Mouse (Mus musculus): ENCODE measurements around the gene Ssmem1. TPM values are rescaled to one million over a fixed set of nuclear protein-coding genes. Genes with fewer than 3 reads are reported as not detected.

Gene Ssmem1
- polyA plus RNA-seq, 1 experiment from 2014 or later, result 0.34 TPM

DNA sequence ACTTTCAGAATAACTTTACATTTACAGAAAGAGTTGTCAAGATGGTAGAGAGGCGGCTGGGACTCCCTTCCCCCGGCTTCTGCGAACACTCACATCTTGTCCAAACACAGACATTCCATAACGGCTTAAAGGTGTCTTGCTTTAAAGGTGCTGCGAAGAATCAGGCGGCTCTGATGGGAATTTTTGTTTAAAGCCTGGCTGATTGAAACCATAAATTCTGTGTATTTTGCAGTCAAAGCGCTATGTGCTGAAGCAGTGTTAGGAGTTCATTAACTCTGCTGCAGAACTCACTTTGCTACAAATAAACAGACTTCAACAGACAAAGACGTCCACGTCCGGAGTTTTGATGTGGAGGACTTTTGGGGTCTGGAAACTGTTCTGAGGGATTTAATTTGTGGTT is 28.6 kb downstream of the Ssmem1 start:
- Histone ChIP-seq H3K36me3 (no peaks in the 10 kb centered on the region), H3K4me1 (replicated peaks) (peaks cover 30% of the 10 kb centered on the region), H3K27ac (peak overlapping the region; percentile 74), H3K9me3 (no peaks in the 10 kb centered on the region), H3K27me3 (ENCODE audit: insufficient read depth, poor library complexity, severe bottlenecking) (no peaks in the 10 kb centered on the region), H3K4me3 (no peak overlapping the region)
- no peak for DNase-seq (ENCODE audit: low spot score)
- 65% methylated on average over 10 of the region's 10 CpGs for WGBS

DNA sequence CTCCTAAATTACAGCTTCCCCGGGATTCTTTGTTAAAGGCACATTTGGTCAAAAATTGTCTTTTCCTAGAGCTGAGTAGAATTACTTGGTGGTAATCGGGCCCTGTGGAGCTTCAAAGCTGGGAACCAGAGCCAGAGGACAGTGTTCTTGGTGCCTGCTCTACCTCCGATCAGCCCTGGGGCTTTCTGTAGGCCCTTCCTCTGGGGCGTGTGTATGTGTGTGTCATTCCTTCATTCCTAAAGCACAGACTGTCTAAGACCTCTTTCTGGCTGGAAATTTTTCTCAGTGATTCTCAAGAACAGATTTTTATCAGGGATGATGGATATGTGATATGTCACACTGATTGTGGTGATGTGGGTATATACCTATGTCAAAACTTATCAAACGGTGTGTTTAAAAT is 29.2 kb downstream of the Ssmem1 start:
- no peaks in the 10 kb centered on the region for H3K9me3 ChIP-seq
- H3K4me3 ChIP-seq, result no peak overlapping the region
- H3K27ac ChIP-seq, result peak overlapping the region; percentile 74
- 75% methylated on average over 5 of the region's 5 CpGs for WGBS
- DNase-seq (ENCODE audit: low spot score), result no peak
- peaks cover 35% of the 10 kb centered on the region for H3K4me1 ChIP-seq (replicated peaks)
- H3K27me3 ChIP-seq (ENCODE audit: insufficient read depth, poor library complexity, severe bottlenecking), result no peaks in the 10 kb centered on the region
- no peaks in the 10 kb centered on the region for H3K36me3 ChIP-seq

DNA sequence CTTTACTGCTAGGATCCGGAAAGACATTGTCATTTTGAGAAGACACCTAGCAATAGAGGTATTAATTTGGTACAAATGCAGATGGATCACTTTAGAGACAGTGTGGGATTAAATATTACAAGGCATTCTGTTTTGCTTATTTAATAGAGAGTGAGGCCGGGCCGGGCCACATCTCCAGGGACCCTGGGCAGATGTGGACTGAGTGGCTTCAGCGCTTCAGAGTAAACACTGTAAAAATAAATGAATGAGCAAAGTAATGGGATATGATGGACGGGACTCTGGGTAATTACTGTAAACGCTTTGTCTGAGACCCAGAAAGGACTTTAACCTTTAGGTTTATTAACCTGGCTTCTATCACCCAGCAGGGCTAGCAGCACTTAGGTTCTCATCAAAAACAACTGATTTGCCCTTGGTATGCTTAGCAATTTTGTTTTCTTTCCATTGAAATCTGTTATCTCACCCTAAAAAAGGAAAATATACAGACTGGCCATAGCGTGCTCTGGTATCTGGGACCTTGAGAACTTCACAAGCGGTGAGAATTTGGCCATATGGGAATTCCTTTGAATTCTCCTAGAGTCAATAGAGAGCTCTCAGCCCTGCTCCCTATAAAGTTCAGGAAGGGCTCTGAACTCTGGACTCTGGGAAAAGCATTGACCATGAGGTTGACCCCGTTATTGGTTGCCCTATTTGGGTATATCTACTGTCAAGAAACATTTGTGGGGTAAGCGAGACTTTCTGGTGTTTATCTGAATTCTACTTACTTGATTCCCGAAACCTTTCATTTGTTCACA is 31.6 kb downstream of the Ssmem1 start, which contains the start of gene Cpa2:
Cpa2 (plus strand) TSS at position 574 of the 791 bp plus-strand sequence.
- WGBS, result 71% methylated on average over 11 of the region's 11 CpGs
- Histone ChIP-seq H3K4me1 (replicated peaks) (peaks cover 55% of the 10 kb centered on the region), H3K27ac (peak within 1 kb of the TSS; percentile 75), H3K4me3 (no peak within 1 kb of the TSS), H3K36me3 (no peaks in the 10 kb centered on the region), H3K27me3 (ENCODE audit: insufficient read depth, poor library complexity, severe bottlenecking) (no peaks in the 10 kb centered on the region), H3K9me3 (no peaks in the 10 kb centered on the region)
- DNase-seq (ENCODE audit: low spot score), result no peak

DNA sequence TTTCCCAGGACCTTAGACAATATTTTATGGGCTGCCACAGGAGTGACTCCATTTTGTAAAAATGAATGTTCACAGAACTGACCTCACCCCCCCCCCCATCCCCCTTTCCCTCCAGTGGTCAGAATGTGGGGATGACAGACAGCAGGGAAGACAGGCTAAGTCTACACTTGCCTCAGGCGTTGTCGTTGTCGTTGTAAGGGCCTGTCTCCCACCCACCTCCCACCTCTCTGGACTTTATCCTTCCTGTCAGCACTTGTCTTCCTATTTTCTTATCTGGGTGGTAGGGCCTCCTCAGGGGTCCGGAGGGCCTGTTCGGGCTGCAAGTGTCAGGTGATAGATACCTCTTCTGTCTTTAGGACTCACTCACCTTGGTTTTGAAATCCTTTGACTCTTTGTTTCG is 32.6 kb downstream of the Ssmem1 start:
- H3K4me3 ChIP-seq, result no peak overlapping the region
- peak overlapping the region; percentile 75 for H3K27ac ChIP-seq
- H3K27me3 ChIP-seq (ENCODE audit: insufficient read depth, poor library complexity, severe bottlenecking), result no peaks in the 10 kb centered on the region
- H3K4me1 ChIP-seq (replicated peaks), result peaks cover 65% of the 10 kb centered on the region
- no peaks in the 10 kb centered on the region for H3K9me3 ChIP-seq
- no peak for DNase-seq (ENCODE audit: low spot score)
- 71% methylated on average over 6 of the region's 6 CpGs for WGBS
- no peaks in the 10 kb centered on the region for H3K36me3 ChIP-seq

DNA sequence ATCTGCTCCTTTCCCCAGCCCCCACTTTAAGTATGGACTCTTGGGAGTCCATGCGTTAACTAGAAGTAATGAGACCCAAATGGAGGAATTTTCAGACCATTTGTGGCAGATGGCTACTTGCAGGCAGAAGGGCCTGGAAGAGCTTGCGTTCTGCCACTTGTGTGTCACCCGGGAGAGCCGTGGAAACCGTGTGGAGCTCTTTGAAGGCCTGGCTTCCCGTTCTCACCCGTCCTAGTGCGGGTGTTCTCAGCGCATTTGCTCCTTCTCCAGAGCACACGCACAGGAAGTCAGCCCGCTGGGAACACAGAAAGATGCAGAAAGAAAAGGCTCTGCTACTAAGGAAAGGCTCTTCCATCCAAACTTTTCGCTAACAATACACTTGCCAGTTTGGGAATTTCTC is 33.4 kb downstream of the Ssmem1 start:
- WGBS, result 58% methylated on average over 12 of the region's 12 CpGs
- peak overlapping the region; percentile 81 for H3K27ac ChIP-seq

DNA sequence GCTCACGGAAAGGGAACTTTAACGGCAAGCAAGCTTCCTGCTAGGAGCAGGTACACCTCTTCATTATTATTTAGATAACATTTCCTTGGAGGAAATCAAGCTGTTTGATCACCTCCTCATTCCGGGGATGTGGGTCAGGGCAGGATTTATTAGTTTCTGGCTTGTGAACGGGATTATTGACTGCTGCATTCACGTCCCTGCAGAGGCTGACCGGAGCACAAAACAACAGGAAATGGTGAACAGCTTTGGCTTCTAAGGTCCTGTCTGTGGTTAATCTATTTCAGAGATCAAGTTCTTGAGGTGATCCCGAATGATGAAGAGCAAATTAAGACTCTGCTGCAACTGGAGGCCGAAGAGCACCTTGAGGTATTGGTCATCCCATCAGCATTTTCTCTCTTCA is 34.2 kb downstream of the Ssmem1 start:
- Histone ChIP-seq H3K4me3 (no peak overlapping the region), H3K36me3 (no peaks in the 10 kb centered on the region), H3K9me3 (no peaks in the 10 kb centered on the region), H3K4me1 (replicated peaks) (peaks cover 70% of the 10 kb centered on the region), H3K27me3 (ENCODE audit: insufficient read depth, poor library complexity, severe bottlenecking) (no peaks in the 10 kb centered on the region), H3K27ac (peak overlapping the region; percentile 81)
- WGBS, result 48% methylated on average over 8 of the region's 8 CpGs
- no peak for DNase-seq (ENCODE audit: low spot score)

More for the DNA sequence above, 33.4 kb downstream of the Ssmem1 start:
- H3K27me3 ChIP-seq (ENCODE audit: insufficient read depth, poor library complexity, severe bottlenecking), result no peaks in the 10 kb centered on the region
- H3K4me3 ChIP-seq, result no peak overlapping the region
- H3K36me3 ChIP-seq, result no peaks in the 10 kb centered on the region
- DNase-seq (ENCODE audit: low spot score), result no peak
- peaks cover 70% of the 10 kb centered on the region for H3K4me1 ChIP-seq (replicated peaks)
- H3K9me3 ChIP-seq, result no peaks in the 10 kb centered on the region

DNA sequence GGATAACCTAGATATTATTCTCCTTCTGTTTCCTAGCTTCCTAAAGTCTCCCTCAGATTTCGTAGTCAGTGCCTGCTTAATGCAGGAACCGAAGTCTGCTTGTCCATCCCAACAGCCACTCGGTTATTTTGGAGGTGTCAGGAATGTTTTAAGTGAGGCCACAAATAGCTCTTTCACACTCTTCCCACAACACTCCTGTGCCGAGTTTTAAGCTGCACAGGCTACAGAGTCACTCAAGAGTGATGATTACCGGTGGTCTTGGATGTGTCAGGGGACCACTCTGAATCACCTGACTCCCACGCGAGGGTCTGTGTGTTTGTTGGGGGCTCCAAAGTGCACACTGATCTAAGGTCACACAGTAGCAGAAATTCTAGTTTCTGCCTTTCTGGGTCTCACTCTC is 36.0 kb downstream of the Ssmem1 start:
- H3K9me3 ChIP-seq, result no peaks in the 10 kb centered on the region
- no peaks in the 10 kb centered on the region for H3K36me3 ChIP-seq
- H3K4me3 ChIP-seq, result no peak overlapping the region
- H3K27me3 ChIP-seq (ENCODE audit: insufficient read depth, poor library complexity, severe bottlenecking), result no peaks in the 10 kb centered on the region
- 85% methylated on average over 7 of the region's 7 CpGs for WGBS
- no peak for DNase-seq (ENCODE audit: low spot score)
- H3K4me1 ChIP-seq (replicated peaks), result peaks cover 88% of the 10 kb centered on the region
- H3K27ac ChIP-seq, result peak overlapping the region; percentile 95

DNA sequence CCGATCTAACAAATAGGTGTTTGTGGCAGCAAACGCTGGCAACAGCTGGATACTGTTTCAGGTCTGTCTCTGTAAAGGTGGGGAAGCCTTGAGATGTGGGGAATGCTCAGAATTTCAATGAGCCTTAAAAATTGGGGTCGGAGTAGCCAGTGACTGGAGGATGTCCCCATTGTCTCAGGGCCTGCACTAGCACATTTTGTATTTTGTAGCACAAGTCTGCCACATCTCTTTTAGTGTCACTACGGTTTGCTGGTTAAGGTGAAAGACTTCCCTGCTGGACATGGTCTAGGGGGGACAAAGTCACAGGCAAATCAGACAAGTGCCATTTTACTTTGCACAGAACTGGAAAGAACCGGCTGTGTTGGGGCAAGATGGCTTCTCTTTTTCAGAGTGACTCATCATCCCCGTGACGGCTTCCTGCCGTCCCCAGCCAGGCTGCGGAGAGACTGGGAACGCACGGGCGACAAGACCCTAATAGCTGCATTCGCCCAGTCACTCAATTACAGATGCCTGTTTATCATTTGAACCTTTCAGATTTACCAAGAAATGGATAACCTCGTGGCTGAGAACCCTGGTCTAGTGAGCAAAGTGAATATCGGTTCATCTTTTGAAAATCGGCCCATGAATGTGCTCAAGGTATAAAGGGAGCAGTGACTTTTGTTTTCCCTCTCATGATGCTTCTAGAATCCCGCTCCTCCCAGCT is 37.1 kb downstream of the Ssmem1 start:
- H3K4me3 ChIP-seq, result peak overlapping the region; percentile 39
- peak; percentile 77 for DNase-seq (ENCODE audit: low spot score)
- H3K4me1 ChIP-seq (replicated peaks), result peaks cover 93% of the 10 kb centered on the region
- H3K36me3 ChIP-seq, result no peaks in the 10 kb centered on the region
- no peaks in the 10 kb centered on the region for H3K27me3 ChIP-seq (ENCODE audit: insufficient read depth, poor library complexity, severe bottlenecking)
- 9% methylated on average over 17 of the region's 17 CpGs for WGBS
- peak overlapping the region; percentile 95 for H3K27ac ChIP-seq
- no peaks in the 10 kb centered on the region for H3K9me3 ChIP-seq

DNA sequence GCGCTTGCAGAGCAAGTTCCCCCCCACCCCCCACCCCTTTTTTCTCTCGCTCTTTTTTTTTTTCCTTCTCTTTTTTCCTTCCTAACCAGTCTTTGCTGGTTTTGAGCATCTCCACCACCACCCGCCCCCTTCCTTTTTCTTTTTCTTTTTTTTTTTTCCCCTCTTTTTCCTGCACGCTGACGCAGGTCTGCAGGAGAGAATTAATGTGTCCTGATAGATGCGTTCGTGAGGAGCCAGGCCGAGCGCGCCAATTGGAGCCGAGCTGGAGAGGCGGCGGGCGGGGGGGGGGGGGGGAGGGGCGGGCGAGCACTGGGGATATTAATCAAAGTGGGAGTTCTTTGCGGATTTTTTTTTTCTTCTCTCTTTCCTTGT is 37.6 kb downstream of the Ssmem1 start:
- H3K27ac ChIP-seq, result peak overlapping the region; percentile 95
- no peaks in the 10 kb centered on the region for H3K9me3 ChIP-seq
- H3K36me3 ChIP-seq, result no peaks in the 10 kb centered on the region
- H3K4me3 ChIP-seq, result peak overlapping the region; percentile 39
- peaks cover 93% of the 10 kb centered on the region for H3K4me1 ChIP-seq (replicated peaks)
- no peaks in the 10 kb centered on the region for H3K27me3 ChIP-seq (ENCODE audit: insufficient read depth, poor library complexity, severe bottlenecking)
- DNase-seq (ENCODE audit: low spot score), result peak; percentile 74
- 0% methylated on average over 17 of the region's 17 CpGs for WGBS

DNA sequence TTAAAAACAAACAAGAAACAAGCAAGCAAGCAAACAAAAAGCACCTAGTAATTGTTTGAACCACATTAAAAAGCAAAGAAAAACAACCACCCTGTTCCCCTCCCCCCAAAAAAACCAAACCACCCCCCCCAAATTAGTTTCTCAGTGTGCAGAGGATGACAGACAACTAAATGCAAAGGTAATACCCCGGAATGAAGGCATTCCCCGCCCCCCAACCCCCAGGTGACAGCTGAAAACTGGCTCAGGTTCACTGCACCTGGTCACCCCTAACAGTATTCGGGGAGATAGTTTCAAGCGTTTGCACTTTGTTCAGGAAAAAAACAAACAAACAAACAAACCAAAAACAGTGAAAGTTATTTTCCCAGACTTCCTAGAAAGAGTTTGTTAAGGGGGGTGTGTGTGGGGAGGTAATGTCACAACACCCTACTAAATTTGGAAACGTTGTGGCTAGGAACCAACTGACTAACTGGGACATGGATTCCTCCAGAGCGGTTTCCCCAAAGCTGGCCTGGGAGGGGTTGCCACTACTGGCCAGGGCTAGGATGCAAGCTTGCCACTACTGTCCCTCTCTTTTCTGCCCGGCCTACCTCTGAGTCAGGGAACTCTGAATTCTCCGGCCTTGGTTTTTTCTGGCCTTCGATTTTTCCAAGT is 38.1 kb downstream of the Ssmem1 start:
- H3K4me3 ChIP-seq, result peak overlapping the region; percentile 39; the same call in 1 of the 2 replicates

DNA sequence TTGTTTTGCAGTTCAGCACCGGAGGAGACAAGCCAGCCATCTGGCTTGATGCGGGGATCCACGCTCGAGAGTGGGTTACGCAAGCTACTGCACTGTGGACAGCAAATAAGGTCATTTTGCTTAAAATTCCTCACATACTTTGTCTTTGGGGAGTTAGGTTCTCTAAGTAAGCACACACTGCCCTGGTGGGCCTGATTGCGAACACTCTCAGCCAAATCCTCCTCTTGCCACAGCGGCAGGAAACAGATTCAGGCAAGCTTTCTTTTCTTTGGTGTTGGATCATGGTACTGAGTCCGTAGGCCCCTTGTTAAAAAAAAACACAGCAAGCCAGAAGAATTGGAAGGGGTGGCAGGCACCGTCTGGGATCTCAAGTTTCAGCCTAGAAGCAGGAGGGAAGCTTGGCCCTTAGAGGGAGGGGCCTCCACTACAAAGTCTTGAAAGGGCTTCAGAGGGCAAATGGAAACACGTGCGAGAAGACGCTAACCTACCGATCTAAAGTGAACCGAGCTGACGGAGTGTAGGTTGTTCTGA is 39.6 kb downstream of the Ssmem1 start:
- peak overlapping the region; percentile 29 for H3K4me3 ChIP-seq
- H3K9me3 ChIP-seq, result no peaks in the 10 kb centered on the region
- DNase-seq (ENCODE audit: low spot score), result peak; percentile 74
- H3K27me3 ChIP-seq (ENCODE audit: insufficient read depth, poor library complexity, severe bottlenecking), result no peaks in the 10 kb centered on the region
- WGBS, result 11% methylated on average over 15 of the region's 15 CpGs
- peak overlapping the region; percentile 95 for H3K27ac ChIP-seq
- no peaks in the 10 kb centered on the region for H3K36me3 ChIP-seq
- peaks cover 87% of the 10 kb centered on the region for H3K4me1 ChIP-seq (replicated peaks)

More for the DNA sequence above, 38.1 kb downstream of the Ssmem1 start:
- no peaks in the 10 kb centered on the region for H3K9me3 ChIP-seq
- no peaks in the 10 kb centered on the region for H3K36me3 ChIP-seq
- H3K27me3 ChIP-seq (ENCODE audit: insufficient read depth, poor library complexity, severe bottlenecking), result no peaks in the 10 kb centered on the region
- H3K4me1 ChIP-seq (replicated peaks), result peaks cover 93% of the 10 kb centered on the region
- WGBS, result 18% methylated on average over 9 of the region's 9 CpGs
- DNase-seq (ENCODE audit: low spot score), result no peak
- peak overlapping the region; percentile 95 for H3K27ac ChIP-seq

DNA sequence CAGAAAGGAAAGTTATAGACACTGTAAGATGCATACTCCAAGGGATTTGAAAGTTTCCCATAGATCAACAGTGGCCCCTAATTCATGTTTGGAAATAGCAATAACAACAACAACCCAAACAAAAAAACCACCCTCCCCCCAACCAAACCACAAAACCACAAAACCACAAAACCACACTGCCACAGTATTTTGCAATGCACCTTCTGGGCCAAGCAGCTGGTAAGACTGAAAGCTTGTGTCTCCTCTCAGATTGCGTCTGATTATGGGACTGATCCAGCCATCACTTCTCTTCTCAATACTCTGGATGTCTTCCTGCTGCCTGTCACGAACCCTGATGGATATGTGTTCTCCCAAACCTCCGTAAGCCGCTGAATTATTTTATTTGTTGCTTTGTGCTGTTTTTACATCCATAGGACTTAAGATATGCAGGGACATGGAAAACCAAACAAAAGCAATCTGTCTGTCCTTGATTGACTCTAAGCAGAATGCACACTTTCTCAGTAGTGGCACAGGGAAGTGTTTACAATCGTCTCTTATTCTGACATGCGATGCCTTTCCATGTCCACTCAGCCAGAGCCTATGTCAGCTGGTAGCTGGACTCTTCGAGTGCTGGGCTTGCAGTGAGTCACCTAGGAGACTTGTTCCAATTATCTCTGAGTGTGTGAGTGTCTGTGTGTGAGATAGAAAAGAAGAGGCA is 41.0 kb downstream of the Ssmem1 start:
- Histone ChIP-seq H3K4me1 (replicated peaks) (peaks cover 77% of the 10 kb centered on the region), H3K36me3 (no peaks in the 10 kb centered on the region), H3K27ac (peak overlapping the region; percentile 91), H3K9me3 (no peaks in the 10 kb centered on the region), H3K27me3 (ENCODE audit: insufficient read depth, poor library complexity, severe bottlenecking) (no peaks in the 10 kb centered on the region), H3K4me3 (no peak overlapping the region)
- peak; percentile 61 for DNase-seq (ENCODE audit: low spot score)
- 58% methylated on average over 7 of the region's 7 CpGs for WGBS

Measured in hindbrain, embryonic 10.5 days (tissue).